Mouse (Mus musculus) adrenal gland, postnatal 36 days (tissue): ENCODE measurements around the gene Stard13. TPM values are rescaled to one million over a fixed set of nuclear protein-coding genes. Genes with fewer than 3 reads are reported as not detected.

ENCODE experiments used
- DNase-seq, 2 experiments: peaks; one replicate each; pipeline ENCODE4 v3.0.0; 2021; ENCODE audit warnings: mixed read lengths in 1 of 2
- total RNA-seq, 2 experiments: library from RNA; stranded (reverse); gene quantifications; 2 replicates each; pipeline ENCODE4 v1.2.3; 2021

Stard13 gene
- total RNA-seq, 2 experiments from 2014 or later, result 15.4 to 20.8 TPM

DNA sequence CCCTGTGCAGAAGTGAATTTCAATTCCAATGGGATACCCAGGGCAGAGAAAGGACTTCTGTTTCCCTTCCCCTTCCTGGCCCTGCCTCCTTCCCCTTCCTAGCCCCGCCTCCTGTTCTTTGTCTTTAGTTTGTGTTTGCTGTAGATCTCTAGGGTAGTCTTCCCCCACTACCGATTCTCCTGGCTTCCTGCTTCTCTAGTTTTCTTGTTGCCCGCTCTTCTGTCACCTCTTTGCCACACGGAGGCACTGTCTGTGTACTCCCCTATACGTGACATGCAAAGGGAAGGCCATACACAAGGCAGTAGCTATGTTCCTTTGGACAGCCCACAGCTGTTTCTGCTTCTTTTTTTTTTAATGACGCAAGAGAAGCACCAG, 176.7 kb downstream of the Stard13 start:
- no peak for DNase-seq

GRCm38 (mm10) chr5:151056255-151056919, 177.2 kb downstream of the Stard13 start:
- DNase-seq, result no peak

DNA sequence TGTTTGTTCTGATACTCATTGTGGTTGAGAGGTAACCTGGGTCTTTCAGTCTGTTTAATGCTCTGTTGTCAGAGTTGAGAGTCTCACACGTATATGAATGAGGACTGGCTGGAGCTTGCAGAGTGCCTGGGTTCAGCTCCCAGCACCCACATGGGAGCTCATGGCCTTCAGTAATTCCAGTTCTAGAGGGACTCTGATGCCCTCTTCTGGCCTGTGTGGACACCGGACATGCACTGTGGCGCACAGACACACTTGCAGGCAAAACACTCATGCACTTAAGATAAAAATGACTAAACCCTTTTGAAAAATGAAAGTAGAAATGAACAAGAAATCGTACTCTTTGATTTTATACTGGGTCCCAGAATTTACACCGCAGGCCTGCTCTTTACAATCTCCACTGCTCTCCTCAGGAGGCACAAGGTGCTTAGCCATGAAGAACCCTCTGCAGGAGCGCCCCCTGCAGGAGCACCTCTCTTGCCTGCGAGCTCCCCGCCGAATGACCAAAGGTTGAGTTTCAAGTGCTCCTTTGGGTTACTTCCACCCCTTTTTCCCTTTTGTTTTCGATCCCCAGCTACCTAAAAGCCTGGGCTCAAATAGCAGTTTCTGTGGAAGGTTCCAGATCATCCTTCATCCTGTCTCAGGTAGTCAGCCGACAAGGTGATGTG, 178.1 kb downstream of the Stard13 start:
- no peak for DNase-seq

- DNase-seq, result no peak
Observed at GRCm38 (mm10) chr5:151054743-151055114, 178.9 kb downstream of the Stard13 start.

GRCm38 (mm10) chr5:151054100-151054742, 179.4 kb downstream of the Stard13 start:
- no peak for DNase-seq

DNA sequence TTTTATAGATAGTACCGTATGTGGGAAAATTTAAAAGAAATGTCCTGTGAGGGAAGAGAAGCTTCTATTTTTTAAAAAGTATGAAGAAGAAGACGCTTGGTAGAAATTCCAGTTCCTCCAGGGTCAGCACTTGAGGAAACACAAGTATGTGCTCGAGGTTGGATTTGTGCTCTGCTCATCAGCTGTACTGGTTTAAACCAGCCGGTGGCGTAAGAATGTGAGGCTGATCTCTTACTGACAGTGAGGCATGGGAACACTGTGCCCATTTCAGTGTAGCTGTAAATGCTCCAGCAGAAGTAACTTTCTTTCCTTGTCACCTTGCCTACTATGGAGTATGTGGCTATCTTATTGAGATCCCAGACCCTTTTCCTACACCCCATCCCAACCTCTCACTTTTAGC, 180.4 kb downstream of the Stard13 start:
- no peak for DNase-seq

DNA sequence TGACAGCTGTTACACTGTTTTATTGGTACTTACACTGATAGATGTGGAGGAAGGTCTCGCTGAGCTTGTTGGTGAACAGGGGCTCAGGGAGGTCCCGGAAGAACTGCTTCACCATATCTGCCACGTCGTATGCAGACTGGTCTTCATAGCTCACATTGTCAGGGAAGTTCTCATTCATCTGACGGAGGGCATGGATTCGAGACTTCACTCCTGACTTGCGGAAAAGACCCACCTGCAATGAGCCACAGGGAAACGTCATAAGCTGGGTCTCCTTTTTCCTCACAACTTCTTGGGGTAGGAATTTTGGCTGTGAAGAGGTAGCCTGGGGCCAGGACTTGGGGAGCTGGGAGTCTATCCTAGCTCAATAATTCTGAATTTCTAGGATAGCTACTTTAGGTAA, 181.3 kb downstream of the Stard13 start:
- DNase-seq, result no peak

DNA sequence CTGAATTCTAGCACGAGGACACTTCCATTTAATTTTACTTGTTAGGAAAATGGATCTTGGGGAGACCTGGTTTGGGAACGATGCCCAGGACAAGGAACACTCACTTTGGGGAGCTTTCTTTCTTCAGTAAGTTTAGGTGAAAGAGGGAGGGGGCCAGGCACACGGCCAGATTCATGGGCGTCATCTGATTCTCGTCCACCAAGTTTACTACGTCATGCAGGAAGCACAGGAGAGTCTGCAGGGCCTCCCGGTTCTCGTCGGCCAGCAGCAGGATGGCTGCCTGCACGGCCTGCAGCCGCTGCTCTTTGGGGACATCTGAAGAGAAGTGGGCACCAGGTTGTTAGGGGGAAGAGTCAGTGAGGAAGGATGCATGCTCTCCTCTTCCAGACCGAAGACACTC, 186.1 kb downstream of the Stard13 start:
- DNase-seq, result no peak

DNA sequence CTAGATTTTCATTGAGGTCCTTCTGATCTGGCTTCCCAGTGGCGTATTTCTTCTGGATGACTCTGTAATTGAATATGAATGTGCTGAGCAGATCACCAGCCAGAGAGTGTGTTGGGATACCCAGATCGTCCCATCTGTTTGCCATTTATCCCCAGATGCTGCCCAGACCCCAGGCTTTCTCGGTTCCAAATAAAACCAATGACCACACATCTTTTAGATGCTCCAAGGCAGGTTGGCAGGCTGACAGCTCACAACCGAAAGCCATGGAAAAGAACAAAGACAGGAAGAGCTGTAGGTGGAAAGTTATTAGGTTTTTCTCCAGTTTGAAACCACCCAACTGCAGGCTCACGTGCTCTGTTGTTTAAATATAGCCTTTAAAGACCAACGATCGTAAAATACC, 186.7 kb downstream of the Stard13 start:
- DNase-seq, result no peak

- DNase-seq, result no peak
Observed at GRCm38 (mm10) chr5:151046131-151046530, 187.5 kb downstream of the Stard13 start.

GRCm38 (mm10) chr5:151042911-151043310, 190.7 kb downstream of the Stard13 start:
- DNase-seq, result no peak

DNA sequence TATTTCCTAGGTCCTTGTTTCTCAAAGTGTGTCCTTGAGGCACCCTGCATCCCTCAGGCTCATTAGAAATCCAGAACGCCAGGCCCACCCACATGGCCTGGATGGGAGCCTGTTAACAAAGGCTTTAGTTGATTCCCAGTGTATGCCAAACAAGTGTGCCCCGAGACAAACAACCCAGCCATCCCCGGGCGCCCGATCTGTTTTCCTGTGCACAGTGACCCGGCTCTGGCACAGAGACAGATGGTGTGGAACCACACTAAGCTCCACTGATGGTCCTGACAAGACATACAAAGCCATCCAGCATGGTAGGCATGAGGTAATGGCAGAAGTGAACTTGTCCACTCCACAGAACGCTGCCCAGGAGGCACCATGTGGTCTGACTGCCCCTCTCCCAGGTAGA, 195.8 kb downstream of the Stard13 start:
- no peak for DNase-seq

- DNase-seq, result no peak
Observed at GRCm38 (mm10) chr5:151034715-151035512, 198.7 kb downstream of the Stard13 start.

DNA sequence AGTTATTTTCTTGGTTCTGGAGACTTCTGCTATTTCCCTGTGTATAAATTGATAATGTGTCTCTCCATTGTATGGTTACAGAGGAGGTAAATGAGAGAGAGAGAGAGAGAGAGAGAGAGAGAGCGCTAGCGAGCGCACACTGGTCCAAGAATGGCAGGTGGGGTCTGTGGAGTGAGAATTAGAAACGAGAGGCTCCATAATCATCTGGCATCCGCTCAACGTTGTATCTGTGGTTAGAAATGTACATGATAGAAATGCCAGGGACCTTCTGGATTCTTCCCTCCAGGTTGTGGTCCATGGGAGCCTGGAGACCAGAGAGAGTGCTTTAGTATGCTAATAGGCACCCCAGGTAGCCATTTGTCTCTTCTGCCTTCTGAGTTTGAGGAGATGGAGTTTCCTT, 204.7 kb downstream of the Stard13 start:
- DNase-seq, result no peak

DNA sequence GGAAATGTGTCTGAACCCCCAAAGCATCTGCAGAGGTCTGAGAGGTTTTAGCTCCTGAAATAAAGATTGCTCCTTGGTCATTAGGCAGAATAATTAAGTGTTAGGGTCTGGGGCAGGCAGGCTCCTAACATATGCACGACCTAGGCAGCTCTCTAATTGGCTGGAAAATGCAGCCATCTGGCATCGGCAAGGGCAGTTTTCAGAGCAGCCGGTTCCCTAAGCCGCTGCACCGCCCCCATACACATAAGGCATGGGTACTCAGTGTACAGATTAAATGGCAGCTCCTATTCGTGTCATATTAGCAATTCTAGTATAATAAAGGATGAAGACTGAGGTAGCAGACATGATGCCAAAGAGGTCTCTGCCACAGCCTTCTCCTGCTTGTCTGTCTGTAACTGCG, 206.5 kb downstream of the Stard13 start:
- DNase-seq, result no peak

DNA sequence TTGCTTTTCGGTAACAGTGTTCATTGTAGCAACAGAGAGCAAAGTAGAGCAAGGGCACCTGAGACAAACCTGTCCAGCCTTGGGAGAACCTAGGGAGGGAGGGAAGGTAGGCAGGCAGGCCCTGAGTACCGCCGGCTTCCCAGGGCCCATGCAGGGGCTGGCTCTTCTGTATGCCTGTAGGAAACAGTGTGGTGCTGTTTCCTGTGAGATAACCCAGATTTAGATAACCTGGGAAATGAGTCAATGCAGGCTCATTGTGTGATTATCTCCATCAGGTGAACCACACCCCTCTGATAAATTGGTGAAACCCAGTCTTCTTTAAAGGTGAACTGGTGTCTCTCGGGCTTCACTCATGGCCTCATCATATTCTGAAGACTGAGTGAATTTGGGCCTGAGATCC, 207.6 kb downstream of the Stard13 start:
- no peak for DNase-seq

DNA sequence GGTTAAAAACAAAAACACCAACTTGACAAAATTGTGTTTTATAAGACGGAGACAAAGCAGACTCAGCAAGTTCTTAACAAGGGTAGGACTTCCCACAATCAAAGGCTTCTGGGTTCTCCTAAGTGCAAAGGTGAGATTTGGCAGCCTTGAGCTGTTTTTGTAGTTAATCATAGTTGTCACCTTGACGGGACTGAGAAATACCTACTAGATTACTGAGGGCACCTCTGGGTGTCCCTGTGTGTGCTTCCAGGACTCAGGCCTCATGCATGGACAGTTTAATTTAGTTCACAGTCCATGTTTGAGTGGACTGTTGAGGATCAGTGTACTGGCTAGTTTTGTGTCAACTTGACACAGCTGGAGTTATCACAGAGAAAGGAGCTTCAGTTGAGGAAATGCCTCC, 209.2 kb downstream of the Stard13 start:
- DNase-seq, result no peak

- no peak for DNase-seq
Observed at GRCm38 (mm10) chr5:151023461-151023860, 210.2 kb downstream of the Stard13 start.

- no peak for DNase-seq
Observed at GRCm38 (mm10) chr5:151022939-151023338, 210.7 kb downstream of the Stard13 start.

DNA sequence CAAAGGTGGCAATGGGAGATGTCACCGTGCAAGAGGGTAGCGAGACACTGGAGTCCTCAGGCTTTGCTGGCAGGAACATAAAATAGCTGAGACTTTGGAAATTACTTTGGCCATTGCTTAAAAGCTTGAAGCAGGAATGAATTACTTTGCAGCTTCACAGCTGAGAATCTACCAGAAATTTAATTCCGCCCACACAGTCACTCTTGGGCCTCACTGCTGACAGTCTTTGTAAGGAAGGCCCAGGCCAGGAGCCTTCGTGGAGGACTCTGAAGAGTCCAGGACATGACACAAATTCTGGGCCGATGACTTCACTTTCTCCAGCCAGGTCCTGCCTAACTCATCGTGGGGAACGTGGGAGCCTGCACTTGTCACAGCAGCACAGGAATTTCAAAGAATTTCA, 211.6 kb downstream of the Stard13 start:
- DNase-seq, result no peak

DNA sequence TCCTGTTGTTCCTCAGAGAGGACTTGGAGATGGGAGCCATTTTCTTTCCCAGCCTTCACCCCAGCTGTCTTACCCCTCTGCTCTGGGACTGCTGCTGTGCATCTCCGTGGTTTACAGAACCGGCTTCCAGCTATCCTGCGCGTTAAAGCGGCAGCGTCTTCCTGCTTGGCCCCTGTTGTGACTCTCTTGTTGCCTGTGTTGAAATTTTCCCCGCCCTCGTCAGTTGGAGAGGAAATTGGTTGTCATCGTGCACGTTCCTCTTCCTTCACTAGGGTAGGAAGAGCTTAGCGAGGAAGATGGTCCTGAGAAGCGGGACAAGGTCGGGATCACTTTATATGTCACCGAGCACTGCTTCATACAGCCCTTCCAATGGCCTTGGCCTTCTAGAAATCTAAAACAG, 212.8 kb downstream of the Stard13 start:
- DNase-seq, result no peak

DNA sequence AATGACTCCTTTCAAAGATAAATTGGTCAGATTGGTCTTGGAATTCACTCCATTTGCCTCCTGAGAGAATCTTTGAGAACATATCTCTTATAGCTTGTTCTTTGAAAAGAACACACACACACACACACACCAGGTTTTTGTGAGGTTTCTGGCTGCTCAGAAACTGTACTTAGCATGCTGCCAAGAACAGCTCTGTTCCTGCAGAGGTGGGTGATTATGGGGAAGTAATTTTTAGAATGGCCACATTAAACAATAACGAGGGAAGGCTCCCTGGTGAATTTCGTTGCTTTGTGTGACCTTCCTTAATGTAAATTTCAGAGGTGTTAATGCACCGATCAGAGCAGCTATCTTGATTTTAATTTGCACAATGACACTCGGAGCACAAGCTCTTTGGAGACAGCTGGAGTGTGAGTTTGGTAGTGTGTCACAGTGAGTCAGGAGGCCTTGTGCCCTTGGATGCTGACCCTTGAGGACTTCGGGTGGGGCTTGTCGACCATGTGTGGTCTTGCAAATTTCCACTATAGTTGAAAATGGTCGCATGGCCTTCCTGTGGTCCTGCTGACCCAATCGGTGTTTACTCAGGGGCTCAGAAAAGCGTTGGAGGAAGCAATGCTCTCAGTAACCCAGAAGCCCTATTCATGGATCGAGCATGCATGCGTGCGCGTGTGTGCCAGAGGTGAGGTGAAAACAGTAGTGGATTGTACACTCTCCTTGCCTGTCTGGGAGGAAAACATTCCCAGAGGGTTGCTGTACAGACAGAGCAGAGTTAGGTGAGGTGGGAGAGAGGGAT, 213.4 kb downstream of the Stard13 start:
- DNase-seq, result no peak
